Mouse (Mus musculus) splenic B cell, adult 2 months (primary cell): ENCODE results near the gene Tm7sf2.

Experiments used
- DNase-seq: peaks from one replicate; pipeline ENCODE4 v3.0.0-alpha.2; 2011; ENCODE audit warnings: low read depth, low spot score
- H3K27me3 ChIP-seq: 2 replicates; pipeline ENCODE4 v1.6.1; 2012; ENCODE audit warnings: mild to moderate bottlenecking, low read length, moderate library complexity, mixed read lengths; ENCODE audit not compliant: control insufficient read depth, poor library complexity, insufficient read depth, severe bottlenecking
- H3K36me3 ChIP-seq: 2 replicates; pipeline ENCODE4 v1.6.1; 2012; ENCODE audit warnings: mild to moderate bottlenecking, low read length, moderate library complexity, mixed read lengths; ENCODE audit not compliant: control insufficient read depth, poor library complexity, insufficient read depth, severe bottlenecking

The Tm7sf2 gene

GRCm38 (mm10) chr19:6067724-6068415 is at the start of gene Tm7sf2:
Tm7sf2 (minus strand) TSS chr19:6068373.
- H3K36me3 ChIP-seq: no peaks in the 10 kb centered on the region; the same call in 1 of the 2 replicates
- no peaks in the 10 kb centered on the region for H3K27me3 ChIP-seq
- peak; percentile 87 for DNase-seq

- no peak for DNase-seq
- Histone ChIP-seq H3K27me3 (no peaks in the 10 kb centered on the region), H3K36me3 (no peaks in the 10 kb centered on the region; the same call in 1 of the 2 replicates)
These were observed 49.3 kb upstream of the Tm7sf2 start for GRCm38 (mm10) chr19:6117346-6117985.

- Histone ChIP-seq H3K27me3 (no peaks in the 10 kb centered on the region), H3K36me3 (no peaks in the 10 kb centered on the region; the same call in 1 of the 2 replicates)
- no peak for DNase-seq
These were observed 48.1 kb upstream of the Tm7sf2 start for GRCm38 (mm10) chr19:6116113-6116850.

DNA sequence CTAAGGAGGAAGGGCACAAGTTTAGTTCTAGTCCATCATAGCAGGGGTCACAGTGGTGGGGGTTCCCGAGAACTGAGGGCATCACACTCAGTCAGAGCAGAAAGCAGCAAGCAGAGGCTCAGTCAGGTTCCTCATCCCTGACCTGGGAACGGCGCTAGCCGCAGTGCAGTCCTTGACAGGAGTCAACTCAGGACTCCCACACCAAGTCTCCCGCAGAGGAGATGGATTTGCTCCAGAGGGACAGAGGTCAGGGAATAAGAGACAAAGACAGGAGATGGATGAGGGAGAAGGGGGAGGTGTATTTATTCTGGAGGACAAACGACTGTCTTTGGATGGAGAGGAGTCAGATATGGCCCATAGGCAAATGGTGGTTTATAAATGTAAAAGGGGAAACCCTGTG is 44.9 kb upstream of the Tm7sf2 start:
- Histone ChIP-seq H3K36me3 (no peaks in the 10 kb centered on the region; the same call in 1 of the 2 replicates), H3K27me3 (no peaks in the 10 kb centered on the region)
- no peak for DNase-seq

GRCm38 (mm10) chr19:6105586-6105985 is 37.4 kb upstream of the Tm7sf2 start, which contains the start of gene Naaladl1:
Naaladl1 (plus strand) TSS chr19:6105782.
- no peaks in the 10 kb centered on the region for H3K27me3 ChIP-seq

GRCm38 (mm10) chr19:6104476-6104875 is 36.3 kb upstream of the Tm7sf2 start:
- no peak for DNase-seq
- Histone ChIP-seq H3K36me3 (no peaks in the 10 kb centered on the region), H3K27me3 (no peaks in the 10 kb centered on the region)

More at GRCm38 (mm10) chr19:6105586-6105985, 37.4 kb upstream of the Tm7sf2 start, which contains the start of gene Naaladl1:
- DNase-seq: no peak
- no peaks in the 10 kb centered on the region for H3K36me3 ChIP-seq

DNA sequence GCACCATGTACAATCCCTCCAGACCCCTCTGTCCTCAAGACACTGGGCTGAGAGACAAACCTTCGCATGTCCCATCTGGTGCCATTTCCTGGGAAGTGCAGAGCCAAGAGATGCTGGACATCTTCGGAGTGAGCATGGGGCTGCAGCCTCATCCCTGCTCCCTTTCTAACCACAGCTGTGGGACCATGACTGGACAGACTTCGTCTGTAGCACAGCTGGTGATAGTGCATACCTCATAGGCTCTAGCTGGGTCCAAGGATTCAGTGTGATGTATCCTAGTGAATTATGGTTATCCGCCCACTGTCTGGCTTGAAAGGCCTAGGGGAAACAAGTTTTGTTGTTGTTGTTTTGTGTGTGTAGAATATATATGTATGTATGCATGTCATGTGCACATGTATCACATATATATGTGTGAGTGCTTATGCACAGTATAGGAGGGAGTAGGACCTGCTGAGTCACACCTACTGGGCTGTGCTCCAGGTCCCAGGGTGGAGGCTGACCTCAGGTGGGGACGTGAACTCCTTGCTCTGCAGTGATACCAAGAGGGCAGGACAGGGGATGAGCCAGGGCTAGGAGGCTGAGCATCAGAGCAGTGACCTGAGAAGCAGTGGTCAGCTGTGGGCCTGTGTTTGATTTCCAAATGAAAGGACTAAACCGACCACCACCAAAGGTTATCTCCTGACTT is 34.1 kb upstream of the Tm7sf2 start:
- DNase-seq: no peak
- Histone ChIP-seq H3K27me3 (no peaks in the 10 kb centered on the region), H3K36me3 (no peaks in the 10 kb centered on the region)

GRCm38 (mm10) chr19:6101186-6101585 is 33.0 kb upstream of the Tm7sf2 start:
- no peaks in the 10 kb centered on the region for H3K36me3 ChIP-seq
- no peak for DNase-seq
- H3K27me3 ChIP-seq: no peaks in the 10 kb centered on the region

DNA sequence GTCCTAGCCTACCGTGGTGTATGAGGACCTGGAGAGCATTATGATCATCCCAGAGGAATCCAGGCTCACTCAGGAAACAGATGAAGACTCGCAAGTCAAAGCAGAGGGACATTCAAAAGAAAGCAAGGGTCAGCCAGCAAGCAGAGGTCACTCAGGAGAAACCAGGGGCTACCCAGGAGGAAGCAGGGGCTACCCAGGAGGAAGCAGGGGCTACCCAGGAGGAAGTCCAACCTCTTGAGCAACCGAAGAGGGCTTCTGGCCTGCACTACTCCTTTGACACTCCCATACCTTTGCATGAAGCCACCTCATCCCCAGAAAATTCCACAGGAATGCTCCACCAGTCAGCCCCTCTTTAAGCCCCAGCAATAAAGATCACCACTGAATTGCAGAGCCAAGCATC is 29.7 kb upstream of the Tm7sf2 start:
- Histone ChIP-seq H3K36me3 (no peaks in the 10 kb centered on the region), H3K27me3 (no peaks in the 10 kb centered on the region)
- DNase-seq: no peak

DNA sequence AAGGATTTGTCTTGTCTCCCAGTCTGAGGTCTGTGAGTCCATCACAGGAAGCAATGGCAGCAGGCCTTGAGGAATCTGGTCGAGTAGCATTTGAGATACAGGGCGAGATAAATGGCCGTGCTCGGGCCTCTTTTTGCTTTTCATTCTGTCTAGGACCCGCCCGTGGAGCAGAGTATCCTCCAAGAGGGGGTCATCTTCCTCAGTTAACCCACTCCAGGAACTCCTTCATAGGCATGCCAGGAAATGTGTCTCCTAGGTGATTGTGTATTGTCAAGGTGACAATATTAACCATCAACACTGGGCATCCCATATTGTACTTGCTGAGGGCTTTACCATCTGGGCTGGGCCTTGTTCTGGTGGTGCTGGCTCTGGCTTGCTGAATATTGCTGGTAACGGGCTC is 25.9 kb upstream of the Tm7sf2 start, which contains the start of gene AC131692.1:
Gene AC131692.1 (plus strand): TSS at position 301 of the 400 bp plus-strand sequence.
- no peaks in the 10 kb centered on the region for H3K36me3 ChIP-seq
- H3K27me3 ChIP-seq: no peaks in the 10 kb centered on the region
- no peak for DNase-seq

- no peaks in the 10 kb centered on the region for H3K27me3 ChIP-seq
- DNase-seq: no peak
- H3K36me3 ChIP-seq: no peaks in the 10 kb centered on the region
These were observed 20.7 kb upstream of the Tm7sf2 start for GRCm38 (mm10) chr19:6088841-6089240.

DNA sequence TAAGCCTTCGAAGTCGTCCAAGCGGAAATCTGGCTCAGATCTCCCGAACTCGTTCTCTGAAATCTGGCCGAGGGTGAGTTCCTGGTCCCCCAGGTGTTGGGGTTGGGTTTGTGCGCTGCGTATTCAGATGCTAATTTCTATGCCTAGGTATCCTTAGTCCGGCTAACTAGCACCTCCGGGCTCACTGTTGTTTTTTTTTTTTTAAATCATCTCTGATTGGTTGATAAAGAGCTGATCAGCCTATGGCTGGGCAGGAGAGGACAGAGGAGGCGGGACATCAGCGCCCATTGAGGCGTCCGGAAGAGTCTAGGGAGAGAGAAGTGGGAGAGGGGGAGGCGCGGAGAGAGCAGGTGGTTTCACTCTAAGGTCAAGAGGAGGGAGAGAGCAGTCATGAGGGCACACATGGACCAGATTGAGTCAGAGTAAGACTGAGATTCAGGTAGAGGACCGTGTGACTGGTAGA is 17.3 kb upstream of the Tm7sf2 start:
- DNase-seq: peak; percentile 81

DNA sequence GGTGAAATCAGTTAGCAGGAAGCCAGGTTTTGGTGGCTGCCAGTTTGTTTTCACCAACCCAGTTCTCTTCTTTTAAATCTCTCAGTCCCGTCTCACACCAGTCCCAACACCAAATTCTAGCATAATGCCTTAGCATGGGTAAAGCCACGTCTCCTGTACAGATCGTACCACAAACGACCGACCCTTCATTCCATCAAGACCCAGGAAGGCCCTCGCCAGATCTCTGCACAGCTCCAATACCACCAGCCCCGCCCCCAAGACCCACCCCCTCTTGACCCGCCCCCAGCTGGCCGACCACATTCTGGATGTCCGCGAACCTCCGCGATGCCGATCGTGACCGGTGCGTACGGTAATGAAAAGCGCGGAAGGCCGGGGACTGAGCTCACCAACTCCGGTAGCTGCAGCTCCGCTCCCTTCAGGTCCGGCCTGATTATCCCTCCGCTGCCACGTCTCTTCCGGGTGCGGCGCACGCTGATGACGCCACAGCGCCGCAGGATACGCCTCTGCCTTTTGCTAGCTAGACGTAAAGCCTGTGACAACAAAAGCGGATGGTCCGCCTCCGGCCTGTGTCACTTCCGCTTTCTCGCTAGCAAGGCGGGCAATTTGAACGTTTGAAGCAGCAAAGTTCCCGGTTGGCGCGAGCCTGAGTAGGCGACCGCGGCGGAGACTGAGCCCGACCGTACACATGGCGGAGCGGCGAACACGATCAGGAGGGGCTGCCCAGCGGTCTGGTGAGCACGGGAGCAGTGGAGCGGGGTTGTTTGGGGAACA is 16.5 kb upstream of the Tm7sf2 start, which contains the start of the genes Zfpl1 and Cdca5:
Gene Zfpl1 (minus strand): TSS at position 479 of the 771 bp plus-strand sequence.
Gene Cdca5 (plus strand): TSS at position 506 of the 771 bp plus-strand sequence.
- peak; percentile 99 for DNase-seq
- peaks cover 2% of the 10 kb centered on the region; the same call in 1 of the 2 replicates for H3K36me3 ChIP-seq
- H3K27me3 ChIP-seq: no peaks in the 10 kb centered on the region

More for the DNA sequence above, 17.3 kb upstream of the Tm7sf2 start:
- Histone ChIP-seq H3K36me3 (peaks cover 2% of the 10 kb centered on the region; the same call in 1 of the 2 replicates), H3K27me3 (no peaks in the 10 kb centered on the region)
